Mouse (Mus musculus) Patski (cell line): Measurements from ENCODE around the gene Hist2h2aa1. TPM values are rescaled to one million over a fixed set of nuclear protein-coding genes. Genes with fewer than 3 reads are reported as not detected.

ENCODE experiments used
- ATAC-seq: fragments of 100-300 bp; one replicate; pipeline ENCODE4 v1.8.0; 2021
- CTCF ChIA-PET: fragments of 350-600 bp; sonication (Branson Sonifier 250); formaldehyde crosslinking; loops from one replicate; lab custom pipeline; 2022; ENCODE audit warnings: inconsistent platforms; lab: Charles Lee
- POLR2A ChIA-PET: fragments of 350-600 bp; sonication (Branson Sonifier 250); formaldehyde crosslinking; loops from one replicate; lab custom pipeline; 2022; ENCODE audit warnings: antibody characterized with exemption, inconsistent platforms; lab: Charles Lee
- DNase-seq: peaks from one replicate; pipeline ENCODE4 v3.0.0-alpha.2; 2011; ENCODE audit warnings: low read depth, low spot score
- H3K27me3 ChIP-seq: fragments of 371-371 bp; one replicate; pipeline ENCODE4 v1.5.1; 2021
- CTCF ChIP-seq: fragments of 100-300 bp; IDR thresholded peaks from one replicate; pipeline ENCODE4 v1.5.1; 2021
- in situ Hi-C: fragments of 300-500 bp; cut with MboI; formaldehyde crosslinking; loops from 3 replicates; pipeline ENCODE4 v1.11.1; 2018; ENCODE audit warnings: low pct_unique_long_range_greater_than_20kb, mixed read lengths
- polyA plus RNA-seq: library from polyadenylated mRNA; unstranded; gene quantifications from one replicate; pipeline ENCODE4 v1.2.3, GENCODE M21; 2021

Gene Hist2h2aa1
- polyA plus RNA-seq, 1 experiment from 2014 or later, result 8.0 TPM

GRCm38 (mm10) chr3:96226695-96227648, 18.3 kb upstream of the Hist2h2aa1 start:
- POLR2A ChIA-PET, result interaction anchor here (1.1 to 1.4 kb wide), 4 partner anchors 9 to 42 kb away, joined by 3 to 4 read pairs (median 4); no protein-coding TSS in a partner anchor
- no peak for TF ChIP-seq CTCF
- in situ Hi-C loops, result no loop called here
- DNase-seq (peak; percentile 54), ATAC-seq (peak; percentile 79)
- CTCF ChIA-PET, result interaction anchor here (1.0 to 2.7 kb wide), 4 partner anchors 8 to 14 kb away, joined by 3 to 10 read pairs (median 6); partner anchors contain the start of genes Bola1 and Hist2h2ab
- H3K27me3 ChIP-seq, result no peaks in the 10 kb centered on the region

GRCm38 (mm10) chr3:96228828-96229227, 16.5 kb upstream of the Hist2h2aa1 start:
- no peaks in the 10 kb centered on the region for H3K27me3 ChIP-seq
- in situ Hi-C loops, result no loop called here
- no peak for TF ChIP-seq CTCF
- ATAC-seq (no peak), DNase-seq (no peak)
- ChIA-PET POLR2A (interaction anchor here (1.1 to 2.4 kb wide), 3 partner anchors 8 to 16 kb away, joined by 3 to 6 read pairs (median 6); partner anchors contain the start of genes Bola1, Hist2h2ab, Hist2h2ac and Hist2h2be), CTCF (interaction anchor here (1.1 to 2.7 kb wide), 3 partner anchors 9 to 49 kb away, joined by 4 to 10 read pairs (median 8); partner anchors contain the start of genes Bola1 and Hist2h2ab)

- DNase-seq (no peak), ATAC-seq (no peak)
- no peak for TF ChIP-seq CTCF
- H3K27me3 ChIP-seq, result no peaks in the 10 kb centered on the region
- POLR2A ChIA-PET, result interaction anchor here (2.4 kb wide), 1 partner anchor 10 kb away, joined by 6 read pairs; the partner anchor contains the start of genes Bola1, Hist2h2ab, Hist2h2ac and Hist2h2be
- in situ Hi-C loops, result no loop called here
- CTCF ChIA-PET, result interaction anchor here (0.7 kb wide), 1 partner anchor 9 kb away, joined by 4 read pairs; the partner anchor contains the start of genes Hist2h2ac and Hist2h2be
Measured at GRCm38 (mm10) chr3:96230404-96230803, 14.9 kb upstream of the Hist2h2aa1 start.

GRCm38 (mm10) chr3:96230910-96231757, 14.2 kb upstream of the Hist2h2aa1 start:
- no peak for DNase-seq
- POLR2A ChIA-PET, result interaction anchor here (0.6 to 2.4 kb wide), 3 partner anchors 11 to 26 kb away, joined by 3 to 6 read pairs (median 6); partner anchors contain the start of genes Bola1, Hist2h2ab, Hist2h2ac and Hist2h2be
- TF ChIP-seq CTCF, result no peak
- no peaks in the 10 kb centered on the region for H3K27me3 ChIP-seq
- in situ Hi-C loops, result no loop called here
- ATAC-seq, result no peak
- CTCF ChIA-PET, result no interaction called here

- no peaks in the 10 kb centered on the region for H3K27me3 ChIP-seq
- ATAC-seq, result no peak
- in situ Hi-C loops, result no loop called here
- CTCF ChIA-PET, result interaction anchor here (1.0 kb wide), 1 partner anchor 12 kb away, joined by 4 read pairs; the partner anchor contains the start of genes Bola1 and Hist2h2ab
- POLR2A ChIA-PET, result interaction anchor here (0.8 kb wide), 1 partner anchor 23 kb away, joined by 3 read pairs; no protein-coding TSS in a partner anchor
- TF ChIP-seq CTCF, result no peak
- no peak for DNase-seq
Measured at GRCm38 (mm10) chr3:96231758-96232120, 13.6 kb upstream of the Hist2h2aa1 start.

GRCm38 (mm10) chr3:96234914-96235313, 10.4 kb upstream of the Hist2h2aa1 start:
- DNase-seq, result no peak
- TF ChIP-seq CTCF, result no peak
- no peak for ATAC-seq
- in situ Hi-C loops, result no loop called here
- POLR2A ChIA-PET, result interaction anchor here (1.8 to 5.8 kb wide), 2 partner anchors 8 to 14 kb away, joined by 4 to 54 read pairs; partner anchors contain the start of genes Bola1, Hist2h2ab, Hist2h2ac and Hist2h2be
- no peaks in the 10 kb centered on the region for H3K27me3 ChIP-seq
- CTCF ChIA-PET, result interaction anchor here (1.1 to 1.8 kb wide), 4 partner anchors 11 to 169 kb away, joined by 3 to 6 read pairs (median 4); partner anchors contain the start of genes Hist2h2ac and Hist2h2be

- ChIA-PET POLR2A (interaction anchor here (1.5 to 5.8 kb wide), 3 partner anchors 9 to 28 kb away, joined by 4 to 54 read pairs (median 5); partner anchors contain the start of genes Bola1, Hist2h2ab, Hist2h2ac and Hist2h2be), CTCF (interaction anchor here (0.9 to 3.2 kb wide), 5 partner anchors 8 to 170 kb away, joined by 4 to 23 read pairs (median 6); partner anchors contain the start of genes Bola1, Hist2h2ab, Hist2h2ac and Hist2h2be)
- no peaks in the 10 kb centered on the region for H3K27me3 ChIP-seq
- no peak for ATAC-seq
- no peak for TF ChIP-seq CTCF
- DNase-seq, result no peak
- in situ Hi-C loops, result no loop called here
Measured at GRCm38 (mm10) chr3:96235836-96236235, 9.5 kb upstream of the Hist2h2aa1 start.

GRCm38 (mm10) chr3:96236834-96237334, 8.4 kb upstream of the Hist2h2aa1 start:
- no peaks in the 10 kb centered on the region for H3K27me3 ChIP-seq
- TF ChIP-seq CTCF, result no peak
- DNase-seq (no peak), ATAC-seq (no peak)
- in situ Hi-C loops, result no loop called here
- CTCF ChIA-PET, result interaction anchor here (1.2 to 3.2 kb wide), 11 partner anchors 9 to 271 kb away, joined by 4 to 23 read pairs (median 6); partner anchors contain the start of genes Bola1, Hist2h2ab, Hist2h2ac and Hist2h2be
- POLR2A ChIA-PET, result interaction anchor here (1.0 to 5.8 kb wide), 6 partner anchors 8 to 41 kb away, joined by 4 to 54 read pairs (median 4); partner anchors contain the start of genes Bola1, Hist2h2ab, Hist2h2ac and Hist2h2be
